ENCODE assay signal across 15 mouse cellular contexts in the genomic region with DNA sequence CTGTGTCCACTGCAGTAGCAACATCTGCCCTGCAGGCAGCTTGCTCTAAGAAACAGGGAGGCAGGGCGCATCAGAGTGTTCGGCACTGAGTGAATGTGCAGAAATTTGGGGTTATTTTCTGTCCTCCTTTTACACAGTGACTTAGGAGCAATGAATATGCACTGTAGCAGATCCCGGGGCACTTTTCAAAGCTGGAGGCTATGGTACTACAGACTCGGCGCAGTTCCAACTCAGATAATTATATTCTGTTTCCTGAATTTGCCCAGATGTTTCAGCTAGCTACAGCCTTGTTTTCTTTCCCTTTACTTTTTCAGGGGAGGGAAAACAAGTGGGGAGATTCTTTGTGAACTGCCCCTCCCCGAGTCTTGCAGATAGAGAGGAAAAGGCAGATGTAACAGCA.
DNase-seq lines count a peak whose midpoint lies in the region; ATAC-seq lines count a peak whose summit lies in the region.
"Had no signal": no experiment of that assay in that cellular context is flagged by ENCODE, and none has a peak within 500 bp of the region (broad histone marks: within the 10 kb centered on the region; RNA-seq: fewer than 3 reads in every experiment).

No protein-coding gene starts in this region.

- no peak overlapping the region for H3K4me3 ChIP-seq in hindbrain, embryonic 14.5 days (replicated peaks; ENCODE audit: low read length)
- H3K4me3 ChIP-seq in hindbrain, embryonic 10.5 days = no peak overlapping the region
- H3K4me3 ChIP-seq in embryonic facial prominence, embryonic 13.5 days = no peak overlapping the region
- no peak overlapping the region for H3K4me3 ChIP-seq in forebrain, embryonic 16.5 days (replicated peaks; ENCODE audit: low read length)
- no peak overlapping the region for H3K4me3 ChIP-seq in midbrain, embryonic 16.5 days (ENCODE audit: low read depth, low read length)
- no peak overlapping the region for H3K4me3 ChIP-seq in liver, embryonic 12.5 days
- H3K4me3 ChIP-seq: lung, embryonic 15.5 days had no signal

- no peaks in the 10 kb centered on the region for H3K36me3 ChIP-seq in hindbrain, embryonic 14.5 days (replicated peaks; ENCODE audit: control insufficient read depth, insufficient read depth)
- H3K36me3 ChIP-seq in hindbrain, embryonic 10.5 days = no peaks in the 10 kb centered on the region
- no peaks in the 10 kb centered on the region for H3K36me3 ChIP-seq in embryonic facial prominence, embryonic 13.5 days
- H3K36me3 ChIP-seq in forebrain, embryonic 16.5 days (ENCODE audit: control insufficient read depth, insufficient read depth) = no peaks in the 10 kb centered on the region
- H3K36me3 ChIP-seq in midbrain, embryonic 16.5 days (ENCODE audit: control insufficient read depth, insufficient read depth, low read length) = no peaks in the 10 kb centered on the region
- H3K36me3 ChIP-seq in liver, embryonic 12.5 days = no peaks in the 10 kb centered on the region
- H3K36me3 ChIP-seq: lung, embryonic 15.5 days had no signal

- no peak overlapping the region for H3K9ac ChIP-seq in hindbrain, embryonic 14.5 days
- peak overlapping the region; percentile 11; the same call in 1 of the 2 replicates for H3K9ac ChIP-seq in embryonic facial prominence, embryonic 13.5 days
- H3K9ac ChIP-seq in forebrain, embryonic 16.5 days (replicated peaks; ENCODE audit: low read depth, low read length) = no peak overlapping the region
- H3K9ac ChIP-seq in midbrain, embryonic 16.5 days (ENCODE audit: low read depth, low read length) = no peak overlapping the region
- no peak overlapping the region for H3K9ac ChIP-seq in liver, embryonic 12.5 days
- H3K9ac ChIP-seq: lung, embryonic 15.5 days had no signal

- no peak overlapping the region for H3K4me2 ChIP-seq in hindbrain, embryonic 14.5 days (replicated peaks)
- peak overlapping the region; percentile 22 for H3K4me2 ChIP-seq in embryonic facial prominence, embryonic 13.5 days
- peak overlapping the region; percentile 17 for H3K4me2 ChIP-seq in forebrain, embryonic 16.5 days (ENCODE audit: low read length)
- no peak overlapping the region for H3K4me2 ChIP-seq in midbrain, embryonic 16.5 days (ENCODE audit: low read length)
- H3K4me2 ChIP-seq in liver, embryonic 12.5 days = no peak overlapping the region
- H3K4me2 ChIP-seq: lung, embryonic 15.5 days had no signal

- no peak for DNase-seq in hindbrain, embryonic 14.5 days (ENCODE audit: low spot score)
- DNase-seq in hindbrain, embryonic 10.5 days (ENCODE audit: low spot score) = no peak
- DNase-seq in layer of hippocampus, postnatal 14 days (ENCODE audit: low spot score in 2 of 2) = no peak
- DNase-seq: adrenal gland, postnatal 14 days; gastrocnemius, postnatal 10 days; heart, postnatal 36 days; kidney, postnatal 10 days; thymus, adult 2 months had no signal

- peaks cover 18% of the 10 kb centered on the region for H3K4me1 ChIP-seq in hindbrain, embryonic 14.5 days (replicated peaks; ENCODE audit: control insufficient read depth, insufficient read depth, low read length)
- H3K4me1 ChIP-seq in hindbrain, embryonic 10.5 days (replicated peaks) = no peaks in the 10 kb centered on the region
- H3K4me1 ChIP-seq in embryonic facial prominence, embryonic 13.5 days = peaks cover 18% of the 10 kb centered on the region
- peaks cover 30% of the 10 kb centered on the region for H3K4me1 ChIP-seq in forebrain, embryonic 16.5 days (replicated peaks; ENCODE audit: control insufficient read depth, insufficient read depth, low read length)
- H3K4me1 ChIP-seq in midbrain, embryonic 16.5 days (ENCODE audit: control insufficient read depth, insufficient read depth, low read length) = peaks cover 16% of the 10 kb centered on the region
- no peaks in the 10 kb centered on the region for H3K4me1 ChIP-seq in liver, embryonic 12.5 days

- ATAC-seq in hindbrain, embryonic 14.5 days (ENCODE audit: low FRiP score) = peak; percentile 19; the same call in 1 of the 2 replicates
- ATAC-seq in embryonic facial prominence, embryonic 13.5 days (ENCODE audit: insufficient number of reproducible peaks, insufficient read depth, low FRiP score, low TSS enrichment, low read depth) = no peak
- peak; percentile 31 for ATAC-seq in forebrain, embryonic 16.5 days
- no peak for ATAC-seq in midbrain, embryonic 16.5 days
- no peak for ATAC-seq in liver, embryonic 12.5 days
- ATAC-seq: intestine, postnatal 0 days had no signal

- H3K27me3 ChIP-seq in hindbrain, embryonic 14.5 days (ENCODE audit: control insufficient read depth, insufficient read depth, low read length) = no peaks in the 10 kb centered on the region
- H3K27me3 ChIP-seq in hindbrain, embryonic 10.5 days (ENCODE audit: insufficient read depth, poor library complexity, severe bottlenecking) = no peaks in the 10 kb centered on the region
- H3K27me3 ChIP-seq in embryonic facial prominence, embryonic 13.5 days = no peaks in the 10 kb centered on the region
- 0 out of 2 replicates have a peak, but pooled peaks cover 6% of the 10 kb centered on the region for H3K27me3 ChIP-seq in forebrain, embryonic 16.5 days (replicated peaks; ENCODE audit: control insufficient read depth, insufficient read depth, low read length)
- H3K27me3 ChIP-seq in midbrain, embryonic 16.5 days (ENCODE audit: control insufficient read depth, insufficient read depth, low read depth, low read length) = no peaks in the 10 kb centered on the region
- no peaks in the 10 kb centered on the region for H3K27me3 ChIP-seq in liver, embryonic 12.5 days (replicated peaks)
- H3K27me3 ChIP-seq: CH12.LX; lung, embryonic 15.5 days had no signal

- peak overlapping the region; percentile 30; the same call in 1 of the 2 replicates for H3K27ac ChIP-seq in hindbrain, embryonic 14.5 days
- no peak overlapping the region for H3K27ac ChIP-seq in hindbrain, embryonic 10.5 days
- peak overlapping the region; percentile 39; the same call in 1 of the 2 replicates for H3K27ac ChIP-seq in embryonic facial prominence, embryonic 13.5 days
- H3K27ac ChIP-seq in forebrain, embryonic 16.5 days (ENCODE audit: low read length) = peak overlapping the region; percentile 61
- H3K27ac ChIP-seq in midbrain, embryonic 16.5 days (ENCODE audit: low read length) = peak overlapping the region; percentile 3; the same call in 1 of the 2 replicates
- H3K27ac ChIP-seq in liver, embryonic 12.5 days = no peak overlapping the region
- H3K27ac ChIP-seq: lung, embryonic 15.5 days had no signal

- no peaks in the 10 kb centered on the region for H3K9me3 ChIP-seq in hindbrain, embryonic 14.5 days (ENCODE audit: control insufficient read depth, low read length)
- H3K9me3 ChIP-seq in hindbrain, embryonic 10.5 days = no peaks in the 10 kb centered on the region
- H3K9me3 ChIP-seq in embryonic facial prominence, embryonic 13.5 days = no peaks in the 10 kb centered on the region
- H3K9me3 ChIP-seq in forebrain, embryonic 16.5 days (ENCODE audit: control insufficient read depth, low read length) = no peaks in the 10 kb centered on the region
- no peaks in the 10 kb centered on the region for H3K9me3 ChIP-seq in midbrain, embryonic 16.5 days (replicated peaks; ENCODE audit: control insufficient read depth, low read length, poor library complexity, severe bottlenecking)
- H3K9me3 ChIP-seq in liver, embryonic 12.5 days (replicated peaks) = no peaks in the 10 kb centered on the region
- H3K9me3 ChIP-seq: lung, embryonic 15.5 days had no signal

- WGBS in hindbrain, embryonic 14.5 days = 65% methylated on average over 6 of the region's 6 CpGs
- WGBS in hindbrain, embryonic 10.5 days = 90% methylated on average over 6 of the region's 6 CpGs
- 46% methylated on average over 6 of the region's 6 CpGs for WGBS in embryonic facial prominence, embryonic 13.5 days
- 42% methylated on average over 6 of the region's 6 CpGs for WGBS in forebrain, embryonic 16.5 days
- WGBS in midbrain, embryonic 16.5 days = 47% methylated on average over 6 of the region's 6 CpGs
- WGBS in liver, embryonic 12.5 days (ENCODE audit: insufficient replicate concordance) = 77% methylated on average over 6 of the region's 6 CpGs

Comparison
In these comparisons a context has a peak if more than half of its experiments do, and no peak if none do; other contexts are left out.
1. H3K27ac ChIP-seq: peak in hindbrain, embryonic 14.5 days (single experiment), embryonic facial prominence, embryonic 13.5 days (single experiment), forebrain, embryonic 16.5 days (single experiment) and midbrain, embryonic 16.5 days (single experiment); none in hindbrain, embryonic 10.5 days (single experiment) and liver, embryonic 12.5 days (single experiment).
2. ATAC-seq: peak in hindbrain, embryonic 14.5 days (single experiment) and forebrain, embryonic 16.5 days (single experiment); none in embryonic facial prominence, embryonic 13.5 days (single experiment), midbrain, embryonic 16.5 days (single experiment) and liver, embryonic 12.5 days (single experiment).
3. H3K4me2 ChIP-seq: peak in embryonic facial prominence, embryonic 13.5 days (single experiment) and forebrain, embryonic 16.5 days (single experiment); none in hindbrain, embryonic 14.5 days (single experiment), midbrain, embryonic 16.5 days (single experiment) and liver, embryonic 12.5 days (single experiment).